Mouse (Mus musculus) thymus, postnatal 4 days (tissue): ENCODE data around the gene Iffo1.
"Not testable (repeated sequence)": the region's sequence is repeated elsewhere in the genome, so short reads cannot be mapped to it uniquely, and the experiment has no call there.

Source experiments
- DNase-seq: peaks from one replicate; pipeline ENCODE4 v3.0.0; 2021

Gene Iffo1

GRCm38 (mm10) chr6:125161971-125162370 is 16.9 kb downstream of the Iffo1 start:
- DNase-seq, result peak; percentile 89

- not testable (repeated sequence) for DNase-seq
Observed at GRCm38 (mm10) chr6:125162615-125163305, 17.7 kb downstream of the Iffo1 start.

- no peak for DNase-seq
Observed at GRCm38 (mm10) chr6:125163801-125164657, 19.0 kb downstream of the Iffo1 start.

GRCm38 (mm10) chr6:125164672-125165327 is 19.8 kb downstream of the Iffo1 start:
- DNase-seq, result peak; percentile 78

GRCm38 (mm10) chr6:125165328-125165891 is 20.4 kb downstream of the Iffo1 start:
- DNase-seq, result peak; percentile 96

- peak; percentile 39 for DNase-seq
Observed at GRCm38 (mm10) chr6:125166051-125166751, 21.2 kb downstream of the Iffo1 start, which contains the start of gene Gapdh. Gene Gapdh, minus strand, starts transcription at chr6:125166467.

GRCm38 (mm10) chr6:125166861-125167650 is 22.0 kb downstream of the Iffo1 start:
- no peak for DNase-seq

- no peak for DNase-seq
Observed at GRCm38 (mm10) chr6:125168086-125168485, 23.0 kb downstream of the Iffo1 start.

- DNase-seq, result no peak
Observed at GRCm38 (mm10) chr6:125170194-125170593, 25.2 kb downstream of the Iffo1 start.

- no peak for DNase-seq
Observed at GRCm38 (mm10) chr6:125172474-125172873, 27.4 kb downstream of the Iffo1 start.

- DNase-seq, result no peak
Observed at GRCm38 (mm10) chr6:125173256-125173655, 28.2 kb downstream of the Iffo1 start.

- DNase-seq, result no peak
Observed at GRCm38 (mm10) chr6:125175469-125175868, 30.4 kb downstream of the Iffo1 start.

- no peak for DNase-seq
Observed at GRCm38 (mm10) chr6:125179601-125180000, 34.6 kb downstream of the Iffo1 start.

- DNase-seq, result no peak
Observed at GRCm38 (mm10) chr6:125182133-125182532, 37.1 kb downstream of the Iffo1 start.

GRCm38 (mm10) chr6:125186203-125186602 is 41.2 kb downstream of the Iffo1 start:
- no peak for DNase-seq

GRCm38 (mm10) chr6:125190816-125191215 is 45.8 kb downstream of the Iffo1 start:
- no peak for DNase-seq

- DNase-seq, result peak; percentile 99
Observed at GRCm38 (mm10) chr6:125191332-125192015, 46.4 kb downstream of the Iffo1 start, which contains the start of the genes Ncapd2 and Mrpl51. Gene Ncapd2, minus strand, starts transcription at chr6:125191701. Gene Mrpl51, plus strand, starts transcription at chr6:125191801.

- DNase-seq, result peak; percentile 93
Observed at GRCm38 (mm10) chr6:125192016-125192714, 47.1 kb downstream of the Iffo1 start.

- DNase-seq, result no peak
Observed at GRCm38 (mm10) chr6:125192841-125193240, 47.8 kb downstream of the Iffo1 start.

GRCm38 (mm10) chr6:125193390-125193789 is 48.3 kb downstream of the Iffo1 start:
- no peak for DNase-seq
